Mouse (Mus musculus) lung, postnatal 4 days (tissue): ENCODE measurements around the gene Arhgap23.

ENCODE experiments used
- DNase-seq, 2 experiments: peaks; one replicate each; pipeline ENCODE4 v3.0.0; 2021

Arhgap23 gene

GRCm38 (mm10) chr11:97508198-97508597 is 92.9 kb downstream of the Arhgap23 start:
- no peak for DNase-seq

- DNase-seq: no peak
Measured at GRCm38 (mm10) chr11:97509058-97509457, 93.7 kb downstream of the Arhgap23 start.

DNA sequence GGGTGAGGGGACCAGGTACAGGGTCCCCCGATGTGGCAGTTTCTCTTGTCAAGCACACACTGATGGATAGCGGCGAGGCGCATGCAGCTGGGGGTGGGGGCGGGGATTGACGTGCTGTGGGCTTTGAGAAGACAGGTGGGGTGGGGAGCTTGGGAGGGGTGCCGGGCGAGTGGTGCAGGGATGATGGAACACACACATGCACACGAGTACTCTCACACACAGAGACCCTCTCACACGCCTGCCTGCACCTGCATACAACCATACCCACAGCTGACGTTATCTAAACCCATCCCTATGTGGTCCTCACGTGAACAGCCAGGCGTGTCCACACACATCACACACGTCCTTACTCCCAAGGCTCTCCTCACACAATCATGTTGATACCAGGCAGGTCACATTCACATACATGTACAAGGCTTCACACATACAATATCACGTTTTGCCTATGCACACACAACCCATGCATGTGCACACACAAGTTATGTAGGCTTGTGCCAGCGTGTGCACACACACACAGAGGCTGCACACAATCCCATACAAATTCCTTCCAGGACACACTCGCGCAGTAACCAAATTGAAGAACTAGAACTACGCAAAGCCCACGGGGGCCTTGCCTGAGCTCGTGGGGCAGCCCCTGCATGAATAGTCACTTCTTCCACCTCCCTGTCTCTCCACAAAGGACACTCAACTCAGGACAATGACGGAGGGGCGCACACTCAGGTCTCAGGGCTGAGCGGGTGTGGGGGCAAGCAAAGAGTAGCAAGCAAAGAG is 94.6 kb downstream of the Arhgap23 start:
- DNase-seq: no peak

DNA sequence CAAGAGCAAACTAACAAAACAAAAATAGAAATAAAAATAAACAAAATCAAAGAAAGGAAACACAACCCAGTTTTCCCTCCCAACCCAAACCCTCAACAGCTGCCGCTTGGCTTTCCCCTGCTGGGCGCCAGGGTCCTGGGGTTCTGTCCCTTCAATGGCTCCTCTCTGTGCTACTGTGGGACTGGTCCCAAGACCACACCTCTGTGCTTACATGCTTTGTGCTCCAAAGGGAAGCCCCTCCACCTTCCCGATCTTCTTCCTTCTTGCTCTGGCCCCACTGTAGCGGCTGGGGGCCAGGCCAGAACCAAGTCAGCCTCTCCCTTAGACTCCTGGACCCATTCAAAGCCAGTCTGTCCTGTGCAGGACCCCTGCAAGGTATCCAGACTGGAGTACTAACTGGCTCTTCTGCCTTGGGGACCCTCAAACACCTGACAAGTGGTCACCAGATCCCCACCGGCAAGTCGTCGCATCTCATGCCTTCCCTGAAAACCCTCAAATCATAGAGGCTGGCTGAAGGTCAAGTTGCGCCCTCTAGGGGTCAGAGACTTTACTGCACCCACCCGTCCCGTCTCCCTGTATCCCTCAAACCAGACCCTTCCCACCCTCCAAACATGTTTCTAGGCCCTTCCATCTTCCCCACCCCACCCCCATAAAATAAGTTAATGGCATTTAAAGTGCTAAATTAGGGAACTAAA is 95.8 kb downstream of the Arhgap23 start:
- peak; percentile 66 to 83 for DNase-seq

GRCm38 (mm10) chr11:97511661-97512369 is 96.5 kb downstream of the Arhgap23 start:
- DNase-seq: peak; percentile 69 to 72

- no peak for DNase-seq
Measured at GRCm38 (mm10) chr11:97512511-97512910, 97.2 kb downstream of the Arhgap23 start.

DNA sequence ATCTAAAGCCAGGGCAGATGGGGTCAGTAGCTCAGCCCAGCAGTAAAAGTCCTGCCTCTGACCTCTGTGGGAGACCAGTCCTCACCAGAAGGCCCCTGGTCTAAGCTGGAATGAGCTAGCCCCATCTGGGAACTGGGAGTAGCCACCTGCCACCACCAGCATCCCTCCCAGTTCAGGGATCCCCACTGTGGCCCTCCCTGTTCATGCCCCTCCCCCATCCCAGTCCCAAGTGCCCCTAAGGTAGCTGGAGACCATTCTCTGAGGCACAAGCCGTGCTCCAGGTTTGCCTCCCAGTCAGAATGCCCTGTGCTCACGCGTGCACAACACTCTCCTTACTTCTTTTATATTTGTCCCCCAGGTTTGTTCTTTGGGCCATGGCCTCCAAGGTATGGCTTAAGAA is 97.7 kb downstream of the Arhgap23 start:
- no peak for DNase-seq

DNA sequence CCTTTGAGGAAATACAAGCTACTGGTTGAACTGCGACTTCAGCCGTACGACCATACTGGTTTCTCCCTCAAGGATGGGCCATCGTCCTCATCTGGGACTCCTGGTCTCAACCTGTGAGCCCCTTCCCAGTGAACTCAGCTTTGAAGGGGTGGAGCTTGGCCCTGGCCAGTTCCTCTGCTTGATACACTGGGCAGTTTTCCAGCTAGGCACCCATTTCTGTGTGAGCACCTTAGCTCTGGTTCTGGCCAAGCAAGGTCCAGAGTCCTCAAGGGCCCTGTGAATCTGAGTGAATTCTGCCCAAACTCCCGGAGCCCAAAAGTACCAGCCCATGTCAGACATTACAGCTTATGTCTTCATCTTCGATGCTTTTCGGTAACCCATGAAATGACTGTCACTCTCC is 105.2 kb downstream of the Arhgap23 start:
- DNase-seq: no peak

DNA sequence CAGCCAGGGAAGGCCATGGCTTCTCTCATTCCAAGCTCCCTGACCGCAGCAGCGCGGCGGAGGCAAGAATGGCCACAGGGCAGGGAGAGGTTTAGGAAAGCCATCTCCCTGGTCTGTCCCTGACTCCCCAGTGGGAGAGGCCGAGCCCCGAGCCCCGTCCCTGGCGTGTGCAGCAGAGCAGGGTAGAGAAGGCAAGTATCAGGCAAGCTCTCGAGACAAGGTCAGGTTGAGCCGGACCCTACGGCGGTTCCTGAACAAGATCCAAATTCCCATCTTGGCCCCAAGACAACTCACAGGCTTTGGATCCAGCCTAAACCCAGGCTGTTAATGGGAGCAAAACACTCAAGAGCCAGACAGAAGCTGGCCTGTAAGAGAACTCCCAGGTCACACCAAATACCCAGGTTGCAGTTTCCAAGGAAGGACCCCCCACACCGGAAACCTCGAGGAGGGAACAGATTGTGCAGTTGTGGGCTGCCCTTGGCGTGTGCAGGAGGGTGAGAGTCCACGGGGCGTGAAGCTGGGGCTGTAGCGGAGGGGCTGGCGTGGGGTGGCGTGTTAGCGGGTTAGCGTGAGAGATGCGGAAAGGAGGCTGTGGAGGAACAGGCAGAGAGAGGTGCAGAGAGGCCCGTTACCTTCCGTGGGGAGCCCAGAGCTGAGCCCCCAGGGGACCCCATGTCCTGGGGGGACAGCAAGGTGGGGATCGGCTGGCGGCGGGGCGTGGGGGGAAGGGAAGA is 106.6 kb downstream of the Arhgap23 start:
- no peak for DNase-seq

GRCm38 (mm10) chr11:97523107-97523506 is 107.8 kb downstream of the Arhgap23 start:
- no peak for DNase-seq

- DNase-seq: peak; percentile 38 to 69
Measured at GRCm38 (mm10) chr11:97523827-97524261, 108.5 kb downstream of the Arhgap23 start.

GRCm38 (mm10) chr11:97524306-97524705 is 109.0 kb downstream of the Arhgap23 start:
- DNase-seq: no peak

GRCm38 (mm10) chr11:97525313-97525712 is 110.0 kb downstream of the Arhgap23 start:
- no peak for DNase-seq

GRCm38 (mm10) chr11:97528282-97528808 is 113.0 kb downstream of the Arhgap23 start:
- no peak for DNase-seq

DNA sequence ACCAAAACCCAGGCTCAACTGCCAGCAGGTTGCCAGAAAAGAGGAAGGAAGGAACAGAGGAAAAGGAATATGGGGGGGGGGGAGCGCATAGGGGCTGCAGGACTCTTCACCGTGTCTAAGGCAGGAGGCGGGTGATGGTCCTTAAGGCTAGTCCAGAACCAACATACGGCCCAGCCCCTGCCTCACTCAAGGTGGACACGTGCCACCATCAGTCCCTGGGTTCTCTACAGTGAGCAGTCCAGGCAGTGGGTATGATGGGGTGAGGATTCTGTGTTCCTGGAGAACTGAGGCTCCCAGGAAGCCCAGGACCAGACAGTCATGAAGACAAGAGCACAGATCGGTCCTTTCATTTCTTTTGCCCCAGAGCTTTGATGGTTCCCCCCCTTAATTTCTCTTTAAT is 114.7 kb downstream of the Arhgap23 start:
- DNase-seq: no peak

DNA sequence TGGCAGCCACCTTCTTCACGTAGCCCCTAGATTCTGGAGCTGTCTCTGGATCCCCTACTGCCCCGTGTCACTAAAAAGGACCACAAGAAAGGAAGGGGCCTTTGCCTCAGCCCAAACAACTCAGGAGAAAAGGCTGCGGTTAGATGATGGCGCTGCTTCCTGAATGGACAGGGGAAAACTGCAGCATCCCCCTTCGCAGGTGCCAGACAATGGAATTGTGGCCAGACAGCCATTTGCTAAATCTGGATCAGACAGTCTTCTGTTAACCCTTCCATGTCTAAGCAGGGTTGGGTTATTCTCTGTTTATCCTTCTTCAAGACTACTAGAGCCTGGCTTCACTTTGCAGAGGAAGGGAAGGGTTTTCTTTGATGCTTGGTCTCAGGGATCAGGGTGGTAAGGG is 115.6 kb downstream of the Arhgap23 start:
- DNase-seq: no peak

- peak; percentile 91 to 92 for DNase-seq
Measured at GRCm38 (mm10) chr11:97531381-97532260, 116.3 kb downstream of the Arhgap23 start.

GRCm38 (mm10) chr11:97532354-97532753 is 117.0 kb downstream of the Arhgap23 start:
- DNase-seq: no peak

GRCm38 (mm10) chr11:97532950-97533582 is 117.7 kb downstream of the Arhgap23 start:
- DNase-seq: no peak

GRCm38 (mm10) chr11:97533653-97534052 is 118.3 kb downstream of the Arhgap23 start:
- DNase-seq: no peak
